Mouse (Mus musculus) erythroblast, embryonic 14.5 days (primary cell): ENCODE data around the gene Gas7.

Source experiments
- GATA1 ChIP-seq: IDR thresholded peaks from 2 replicates; pipeline ENCODE4 v1.6.1; 2012; ENCODE audit warnings: low read length, inconsistent platforms, mixed read lengths
- TAL1 ChIP-seq: IDR thresholded peaks from 3 replicates; pipeline ENCODE4 v1.6.1; 2012; ENCODE audit warnings: low read length, inconsistent platforms, mixed read lengths

GRCm38 (mm10) chr11:67564003-67564637 lies 108.9 kb downstream of the Gas7 start:
- TF ChIP-seq TAL1 (no peak), GATA1 (no peak)
